Mouse (Mus musculus): ENCODE results near the gene Shprh.
"Not testable (repeated sequence)": the region's sequence is repeated elsewhere in the genome, so short reads cannot be mapped to it uniquely, and the experiment has no call there.

The Shprh gene

GRCm38 (mm10) chr10:11248210-11248609, 99.0 kb downstream of the Shprh start:
- no peak for DNase-seq (ENCODE audit: low spot score in 2 of 2)

GRCm38 (mm10) chr10:11250247-11250997, 101.2 kb downstream of the Shprh start:
- no peak for DNase-seq (ENCODE audit: low spot score in 2 of 2)

- DNase-seq (ENCODE audit: low spot score in 2 of 2), result not testable (repeated sequence)
Observed at GRCm38 (mm10) chr10:11253581-11253980, 104.4 kb downstream of the Shprh start.

- DNase-seq (ENCODE audit: low spot score in 2 of 2), result no peak
Observed at GRCm38 (mm10) chr10:11260119-11260518, 110.9 kb downstream of the Shprh start.

- DNase-seq (ENCODE audit: low spot score in 2 of 2), result not testable (repeated sequence)
Observed at GRCm38 (mm10) chr10:11262292-11262691, 113.1 kb downstream of the Shprh start.

GRCm38 (mm10) chr10:11263795-11264194, 114.6 kb downstream of the Shprh start:
- DNase-seq (ENCODE audit: low spot score in 2 of 2), result not testable (repeated sequence)
